Mouse (Mus musculus) adrenal gland, postnatal 4 days (tissue): ENCODE measurements at regions not wholly inside any gene's neighbourhood (a gene's known extent, or its start where the extent isn't known, plus 50 kb on each side); places are given as distances from the start of the nearest gene placed in this dataset.

Experiments
- DNase-seq, 2 experiments: peaks; one replicate each; pipeline ENCODE4 v3.0.0; 2021 to 2022; ENCODE audit warnings: low spot score in 2 of 2, mixed read lengths in 2 of 2

DNA sequence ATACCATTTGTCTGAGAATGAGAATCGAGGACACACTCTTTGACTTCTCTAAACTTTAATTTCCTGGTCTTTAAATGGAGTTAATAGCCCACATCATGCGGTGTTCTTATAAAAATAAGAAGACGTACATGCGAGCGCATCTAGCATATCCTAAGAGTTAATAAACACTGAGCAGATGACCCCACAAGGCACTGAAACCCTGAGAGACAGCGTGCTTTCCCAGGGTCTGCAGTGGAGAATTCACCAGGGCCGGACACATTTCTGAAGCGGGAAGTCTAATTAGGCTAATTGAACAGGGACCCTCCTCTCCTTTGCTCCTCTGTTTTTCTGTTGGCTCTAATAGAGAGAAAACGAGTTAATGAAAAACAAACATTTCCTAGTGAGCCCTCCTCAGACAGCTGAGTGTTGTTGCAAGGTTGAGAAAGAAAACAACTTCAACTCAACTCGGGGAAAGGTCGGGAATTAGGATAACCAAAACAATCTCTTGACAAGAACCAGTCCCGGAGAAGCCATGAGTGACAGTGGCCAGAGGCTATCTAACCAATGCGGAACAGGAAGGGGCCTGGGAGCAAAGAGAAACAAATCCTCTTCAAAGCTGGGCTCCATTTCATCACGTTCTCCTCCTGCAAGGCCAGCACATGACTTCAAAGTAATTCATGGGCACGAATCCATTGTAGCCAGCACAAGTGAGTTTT lies 352.2 kb downstream of the Hs3st3b1 start:
- DNase-seq = no peak

GRCm38 (mm10) chr11:63570646-63571045 lies 351.4 kb downstream of the Hs3st3b1 start:
- no peak for DNase-seq

GRCm38 (mm10) chr11:63573271-63573670 lies 348.8 kb downstream of the Hs3st3b1 start:
- no peak for DNase-seq

DNA sequence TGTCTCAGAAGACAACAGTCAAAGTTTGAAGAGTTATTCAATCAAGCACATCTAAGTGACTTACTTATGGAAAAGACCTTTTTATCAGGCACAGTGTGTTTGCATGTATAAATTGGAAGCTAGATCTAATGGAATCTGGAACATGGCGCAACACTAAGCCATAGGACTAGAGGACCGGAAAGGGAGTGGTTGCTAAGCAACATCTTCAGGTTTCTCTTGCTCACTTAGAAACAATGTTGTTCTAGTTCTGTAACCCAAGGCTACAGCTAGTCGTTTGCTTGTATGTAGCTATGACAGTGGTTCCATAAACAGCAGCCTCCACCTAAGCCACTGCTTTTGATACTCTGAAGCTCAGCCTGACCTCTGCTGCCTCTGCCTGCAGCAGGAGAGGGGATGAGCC lies 338.8 kb downstream of the Hs3st3b1 start:
- no peak for DNase-seq

- DNase-seq = no peak
Observed at GRCm38 (mm10) chr11:63585216-63585869, 336.7 kb downstream of the Hs3st3b1 start.

GRCm38 (mm10) chr11:63620220-63620619 lies 301.9 kb downstream of the Hs3st3b1 start:
- DNase-seq = no peak

GRCm38 (mm10) chr11:63630336-63630735 lies 291.8 kb downstream of the Hs3st3b1 start:
- DNase-seq = no peak

DNA sequence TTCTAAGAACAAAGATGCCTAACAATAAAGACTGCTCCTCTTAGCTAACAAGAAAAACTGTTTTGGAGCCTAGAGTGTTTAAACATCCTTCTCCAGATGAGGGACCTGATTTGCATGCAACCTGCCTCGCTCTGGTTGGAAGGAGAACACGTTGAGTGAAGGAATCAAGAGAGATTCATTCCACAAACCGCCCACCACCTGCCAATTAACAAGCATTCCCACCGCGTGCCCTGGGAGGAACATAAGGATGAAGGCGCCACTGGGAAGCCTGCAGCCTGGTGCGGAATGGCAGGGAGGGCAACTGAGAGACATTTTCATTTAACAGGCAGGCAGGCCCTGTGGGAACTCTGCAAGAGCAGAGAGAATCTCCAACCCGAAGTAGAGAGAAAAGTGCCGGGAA lies 265.0 kb downstream of the Hs3st3b1 start:
- no peak for DNase-seq

DNA sequence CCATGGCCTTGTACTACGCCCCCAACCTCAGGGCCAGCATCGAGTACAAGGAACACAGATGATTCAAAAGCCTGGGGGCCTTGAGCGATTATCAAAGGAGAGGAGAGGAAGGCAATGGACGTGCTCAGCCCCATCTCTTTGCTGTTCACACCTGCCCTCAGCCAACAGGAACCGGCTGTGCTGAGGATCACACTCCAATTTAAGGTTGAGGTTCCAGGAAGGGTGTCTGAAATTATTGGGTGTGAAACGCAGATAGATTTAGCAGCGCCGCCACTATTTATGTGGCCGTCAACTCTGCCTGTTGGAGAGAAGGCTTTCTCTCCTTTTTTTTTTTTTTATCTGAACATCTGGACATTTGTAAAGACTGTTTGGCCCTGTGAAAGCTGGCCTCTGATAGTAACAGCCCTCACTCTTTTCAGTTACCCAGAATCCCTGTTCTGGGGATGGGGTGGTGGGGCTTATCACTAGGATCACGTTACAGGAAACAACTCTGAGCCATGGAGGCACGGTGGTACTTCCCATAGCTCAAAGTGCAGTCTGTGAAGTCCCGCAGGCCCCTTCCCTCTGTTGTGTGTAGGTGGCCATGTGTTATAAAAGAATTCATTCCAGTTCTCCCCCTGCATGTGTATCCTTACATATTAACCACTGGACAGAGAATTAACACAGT lies 256.7 kb downstream of the Hs3st3b1 start:
- no peak for DNase-seq

DNA sequence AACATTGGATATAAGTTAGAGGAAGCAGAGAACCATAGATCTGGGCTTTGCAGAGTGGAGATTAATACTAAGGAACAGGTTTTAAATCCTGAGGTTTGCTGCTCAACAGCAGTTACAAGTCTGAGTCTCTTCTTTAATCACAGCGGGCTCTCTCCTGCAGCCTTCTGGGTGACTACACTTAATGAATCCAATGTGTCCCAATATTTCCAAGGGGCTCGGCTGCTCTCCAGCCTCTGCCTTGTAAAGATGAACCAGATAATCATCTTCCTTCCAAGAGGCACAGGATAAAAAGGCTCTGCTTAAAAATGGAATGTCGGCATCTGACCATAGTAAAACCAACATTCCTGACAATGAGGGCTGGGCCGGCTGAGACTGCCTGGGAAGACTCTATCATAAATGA lies 251.6 kb downstream of the Hs3st3b1 start:
- DNase-seq = no peak

- no peak for DNase-seq
Observed at GRCm38 (mm10) chr11:63671816-63672215, 250.3 kb downstream of the Hs3st3b1 start.

- DNase-seq = no peak
Observed at GRCm38 (mm10) chr11:63677921-63678320, 244.2 kb downstream of the Hs3st3b1 start.

GRCm38 (mm10) chr11:63678382-63678905 lies 243.6 kb downstream of the Hs3st3b1 start:
- DNase-seq = no peak

GRCm38 (mm10) chr11:63679491-63679890 lies 242.6 kb downstream of the Hs3st3b1 start:
- DNase-seq = no peak

DNA sequence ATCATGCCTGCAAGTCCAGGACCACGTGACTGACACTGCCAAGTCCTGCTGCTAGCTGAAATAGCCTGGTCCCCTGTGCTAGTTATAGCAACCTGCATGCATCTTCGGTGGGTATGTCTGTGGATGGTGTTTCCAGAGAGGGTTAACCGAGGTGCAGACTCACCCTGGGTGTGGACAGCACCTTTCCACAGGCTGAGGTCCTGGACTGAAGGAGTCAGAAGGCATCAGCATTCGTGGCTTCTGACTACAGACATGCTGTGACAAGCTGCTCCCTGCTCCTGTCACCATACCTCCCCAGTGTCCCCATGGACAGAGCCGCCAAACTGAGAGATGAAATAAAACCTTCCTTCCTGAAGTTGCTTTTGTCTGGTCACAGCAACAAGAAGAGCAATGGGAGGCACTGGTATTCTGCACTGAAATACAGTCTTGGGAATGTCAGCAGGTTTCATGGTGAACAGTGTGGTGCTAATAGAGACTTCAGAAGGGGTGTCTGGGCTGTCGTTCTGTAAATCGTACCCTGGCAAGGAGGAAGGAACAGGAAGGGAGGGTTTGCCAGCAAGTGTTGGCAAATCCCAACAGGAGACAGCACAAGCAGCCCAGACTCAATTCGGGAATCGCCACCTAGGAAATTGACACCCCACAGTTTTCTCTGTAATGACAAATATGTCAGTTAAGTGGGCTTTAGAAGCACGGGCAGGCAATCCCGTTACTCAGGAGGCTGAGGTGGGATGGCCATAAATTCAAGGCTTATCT lies 237.7 kb downstream of the Hs3st3b1 start:
- DNase-seq = no peak

- DNase-seq = no peak
Observed at GRCm38 (mm10) chr11:63691041-63691440, 231.0 kb downstream of the Hs3st3b1 start.

DNA sequence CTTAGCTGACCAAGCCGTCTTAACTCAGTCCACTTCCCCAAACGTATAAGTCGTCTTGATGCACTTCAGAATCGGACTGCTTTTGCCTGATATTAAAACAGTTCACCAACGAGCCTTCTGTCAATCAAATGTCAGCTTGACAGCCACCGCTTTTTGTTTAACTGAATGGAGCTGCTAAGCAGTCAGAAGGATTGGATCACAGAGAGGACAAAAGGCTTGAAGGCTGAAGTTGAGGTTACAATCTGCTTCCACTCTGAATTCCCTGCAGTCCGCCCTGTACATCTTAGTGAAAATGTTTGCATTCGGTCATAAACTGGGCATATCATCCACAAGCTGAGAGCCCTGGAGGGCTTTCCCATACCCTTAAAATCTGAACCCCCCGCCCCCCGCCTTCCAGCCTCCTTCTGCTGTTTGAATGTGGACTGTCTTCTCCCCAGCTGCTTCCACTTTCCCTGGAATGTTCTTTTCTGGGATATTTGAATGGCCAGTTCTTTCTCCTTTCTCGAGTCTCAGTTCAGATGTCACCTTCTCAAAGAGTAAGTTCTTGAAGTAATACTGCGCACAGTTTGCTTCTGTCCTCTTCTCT lies 217.0 kb downstream of the Hs3st3b1 start:
- no peak for DNase-seq

GRCm38 (mm10) chr11:63706057-63706456 lies 216.0 kb downstream of the Hs3st3b1 start:
- no peak for DNase-seq

DNA sequence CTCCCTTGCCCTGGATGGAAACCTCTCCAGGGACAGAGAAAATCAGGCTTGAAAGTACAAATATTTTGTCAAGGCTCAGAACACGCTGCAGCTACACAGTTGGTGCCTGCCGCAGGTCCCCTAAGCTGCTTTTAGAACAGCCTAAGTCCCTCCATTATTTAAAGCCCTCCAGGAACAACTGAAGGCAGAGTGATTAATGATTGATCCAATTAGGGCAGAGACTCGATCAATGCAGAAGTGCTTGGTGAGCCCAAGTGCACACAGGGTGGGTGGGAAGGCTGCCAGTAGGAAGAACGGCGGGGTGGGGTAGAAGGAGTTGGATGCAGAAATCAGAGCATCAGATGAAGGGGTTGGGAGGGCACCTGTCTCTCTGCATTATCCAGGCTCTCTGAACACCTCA lies 215.0 kb downstream of the Hs3st3b1 start:
- no peak for DNase-seq

DNA sequence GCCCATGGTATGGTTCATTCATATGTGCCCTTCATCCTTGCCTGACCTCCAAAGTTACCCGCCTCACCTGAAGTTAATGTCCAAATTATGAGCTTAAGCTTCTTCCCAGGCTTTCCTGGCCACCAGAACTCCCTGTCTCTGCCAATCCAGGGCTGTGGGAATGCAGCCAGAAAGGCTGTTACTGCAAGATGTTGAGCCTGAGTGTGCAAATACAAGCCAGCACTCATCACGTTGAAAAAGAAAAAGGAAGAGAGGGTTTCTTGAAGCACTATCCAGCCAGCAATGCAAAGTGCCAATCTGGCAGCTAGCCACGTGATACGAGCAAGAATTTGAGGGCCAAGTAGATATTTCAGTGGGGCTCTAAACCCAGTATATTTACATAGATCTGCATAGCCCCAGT lies 213.7 kb downstream of the Hs3st3b1 start:
- no peak for DNase-seq
